Mouse (Mus musculus) brain, embryonic 18.5 days (tissue): ENCODE results near the gene Nmral1.
"Not testable (repeated sequence)": the region's sequence is repeated elsewhere in the genome, so short reads cannot be mapped to it uniquely, and the experiment has no call there.

Experiments used
- DNase-seq: peaks from one replicate; pipeline ENCODE4 v3.0.0-alpha.2; 2012; ENCODE audit warnings: low read depth, low spot score

Nmral1 gene

GRCm38 (mm10) chr16:4717866-4718265, 1.3 kb downstream of the Nmral1 start:
- no peak for DNase-seq

- DNase-seq = no peak
Measured at GRCm38 (mm10) chr16:4713861-4714710, 5.1 kb downstream of the Nmral1 start.

DNA sequence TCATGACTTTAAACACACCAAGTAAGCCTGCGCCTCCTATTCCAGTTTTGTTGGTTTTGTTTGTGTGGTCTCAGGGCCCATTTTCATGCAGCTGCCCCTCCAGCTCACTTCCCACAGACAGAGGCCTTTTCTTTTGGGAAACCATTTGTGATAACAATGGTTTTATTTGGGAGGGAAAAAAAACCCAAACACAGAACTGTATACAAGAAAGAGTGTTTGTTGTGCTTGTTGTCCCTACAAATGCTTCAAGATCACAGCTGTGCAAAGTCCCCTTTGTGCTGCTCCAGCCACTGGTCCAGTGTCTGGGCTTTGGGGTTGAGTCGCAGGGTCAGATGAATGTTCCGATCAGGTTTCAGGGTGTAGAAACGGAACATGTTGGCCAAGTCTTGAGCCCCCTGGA, 8.0 kb downstream of the Nmral1 start:
- no peak for DNase-seq

- no peak for DNase-seq
Measured at GRCm38 (mm10) chr16:4705541-4705940, 13.6 kb downstream of the Nmral1 start.

- DNase-seq = no peak
Measured at GRCm38 (mm10) chr16:4702646-4703045, 16.5 kb downstream of the Nmral1 start.

GRCm38 (mm10) chr16:4701211-4701610, 17.9 kb downstream of the Nmral1 start:
- no peak for DNase-seq

- not testable (repeated sequence) for DNase-seq
Measured at GRCm38 (mm10) chr16:4689371-4689770, 29.8 kb downstream of the Nmral1 start.

DNA sequence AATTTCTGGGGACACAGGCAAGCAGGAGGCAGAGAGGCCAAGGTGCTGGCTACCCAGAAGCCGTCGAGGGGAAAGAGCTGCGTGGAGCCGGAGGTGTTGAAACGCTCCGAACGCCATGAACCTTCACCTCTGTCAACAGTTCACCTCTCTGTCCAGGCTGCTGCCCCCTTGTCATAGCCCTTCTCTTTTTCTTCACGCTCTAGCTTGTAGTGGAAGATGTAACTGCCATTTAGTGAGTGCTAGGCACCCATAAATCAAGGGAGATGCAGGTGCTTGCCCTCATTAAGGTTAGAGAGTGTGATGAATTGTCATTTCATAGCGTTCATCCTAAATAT, 34.7 kb downstream of the Nmral1 start:
- DNase-seq = no peak

- DNase-seq = peak; percentile 87
Measured at GRCm38 (mm10) chr16:4683581-4684456, 35.3 kb downstream of the Nmral1 start.

GRCm38 (mm10) chr16:4683193-4683580, 36.0 kb downstream of the Nmral1 start:
- no peak for DNase-seq

- no peak for DNase-seq
Measured at GRCm38 (mm10) chr16:4682628-4683179, 36.5 kb downstream of the Nmral1 start.

- DNase-seq = not testable (repeated sequence)
Measured at GRCm38 (mm10) chr16:4680922-4681455, 38.2 kb downstream of the Nmral1 start.

DNA sequence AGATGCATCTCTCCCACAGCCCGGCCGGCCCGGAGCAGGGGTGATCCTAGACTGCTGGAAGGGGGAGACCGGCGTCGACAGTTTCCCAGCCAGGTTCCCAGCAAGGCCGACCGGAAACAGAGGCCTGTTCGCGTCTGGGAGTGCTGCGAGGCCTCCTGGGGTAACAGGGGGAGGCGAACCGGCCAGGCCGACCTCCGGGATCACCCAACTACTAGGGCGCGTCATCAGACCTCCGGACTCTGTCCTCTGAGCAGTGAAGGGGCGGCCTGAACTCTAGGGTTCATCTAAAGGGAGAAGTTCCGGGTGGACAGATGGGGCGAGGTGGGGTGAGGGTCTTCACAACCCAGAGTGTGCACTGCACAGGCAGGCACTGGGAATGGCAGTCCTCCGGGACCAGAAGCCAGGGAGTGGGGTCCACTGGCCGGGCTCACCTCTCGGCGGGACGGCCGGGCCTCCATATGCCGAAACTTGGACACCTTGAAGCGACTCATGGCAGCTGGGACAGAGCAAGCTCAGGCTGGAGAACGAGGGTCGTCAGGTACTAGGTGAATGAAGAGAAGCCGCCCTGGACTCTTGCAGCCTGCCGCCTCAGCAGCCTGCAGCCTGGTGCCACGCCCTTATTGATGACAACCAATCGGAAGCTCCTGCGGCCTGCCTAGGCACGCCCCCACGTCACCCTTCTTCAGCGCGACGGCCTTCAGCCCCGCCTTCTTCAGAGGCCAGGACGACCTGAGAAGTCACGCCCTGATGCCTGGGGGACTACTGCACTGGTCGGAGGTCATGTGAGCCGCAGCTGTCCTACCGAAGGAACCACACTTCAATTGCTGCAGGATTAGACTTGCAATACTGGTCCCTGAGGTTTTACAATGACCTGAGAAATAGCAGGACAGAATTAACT, 39.8 kb downstream of the Nmral1 start, which contains the start of gene Coro7:
Coro7 (minus strand) TSS at position 657 of the 898 bp plus-strand sequence.
- DNase-seq = peak; percentile 59

DNA sequence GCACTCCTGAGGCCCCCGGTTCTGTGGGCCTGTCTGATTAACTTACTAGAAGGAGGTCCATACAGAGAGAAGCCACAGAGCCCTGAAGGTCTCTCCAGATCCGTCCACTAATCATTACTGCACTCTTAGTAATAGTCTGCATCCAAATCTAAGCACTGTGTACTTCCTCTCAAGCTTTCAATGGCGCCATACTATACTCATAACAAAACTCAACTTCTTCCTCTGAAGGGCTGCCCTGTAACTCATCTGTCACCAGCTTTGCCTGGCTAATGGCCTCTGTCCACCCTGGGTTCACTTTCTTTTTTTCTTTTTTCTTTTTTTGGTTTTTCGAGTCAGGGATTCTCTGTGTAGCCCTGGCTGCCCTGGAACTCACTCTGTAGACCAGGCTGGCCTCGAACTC, 41.1 kb downstream of the Nmral1 start:
- no peak for DNase-seq

- no peak for DNase-seq
Measured at GRCm38 (mm10) chr16:4676836-4677235, 42.3 kb downstream of the Nmral1 start.

- DNase-seq = no peak
Measured at GRCm38 (mm10) chr16:4674091-4674490, 45.1 kb downstream of the Nmral1 start.

- DNase-seq = no peak
Measured at GRCm38 (mm10) chr16:4670317-4670716, 48.8 kb downstream of the Nmral1 start.

DNA sequence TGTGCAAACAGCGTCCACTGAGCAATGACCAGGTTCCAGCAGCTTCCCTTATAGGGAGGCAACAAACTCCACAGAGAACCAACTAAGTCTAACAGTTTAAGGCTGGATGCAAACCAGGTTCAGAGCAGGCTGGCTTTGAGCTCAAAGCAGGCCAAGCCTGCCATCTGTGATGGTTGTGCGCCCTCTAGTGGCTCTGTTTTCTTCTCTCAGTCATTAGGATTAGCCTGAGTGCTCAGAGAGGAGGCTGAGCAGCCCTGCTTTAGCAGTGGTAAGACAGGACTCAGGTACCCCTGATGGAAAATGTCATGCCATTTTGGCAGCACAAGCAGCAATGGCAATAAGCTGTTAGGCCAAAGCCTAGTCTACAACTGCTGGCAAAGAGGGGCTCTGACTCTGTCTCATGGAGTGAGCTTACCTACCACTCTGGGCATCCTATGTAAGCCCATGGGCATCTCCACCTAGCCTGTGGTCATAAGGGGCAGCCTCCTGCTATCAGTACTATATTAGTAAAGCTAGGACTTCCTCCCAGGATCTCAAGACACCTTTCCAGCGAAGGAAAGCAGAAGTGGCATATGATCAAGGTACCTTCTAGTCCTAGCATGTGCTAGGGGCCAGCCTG, 51.9 kb downstream of the Nmral1 start:
- peak; percentile 66 for DNase-seq

- no peak for DNase-seq
Measured at GRCm38 (mm10) chr16:4665726-4666125, 53.4 kb downstream of the Nmral1 start.

DNA sequence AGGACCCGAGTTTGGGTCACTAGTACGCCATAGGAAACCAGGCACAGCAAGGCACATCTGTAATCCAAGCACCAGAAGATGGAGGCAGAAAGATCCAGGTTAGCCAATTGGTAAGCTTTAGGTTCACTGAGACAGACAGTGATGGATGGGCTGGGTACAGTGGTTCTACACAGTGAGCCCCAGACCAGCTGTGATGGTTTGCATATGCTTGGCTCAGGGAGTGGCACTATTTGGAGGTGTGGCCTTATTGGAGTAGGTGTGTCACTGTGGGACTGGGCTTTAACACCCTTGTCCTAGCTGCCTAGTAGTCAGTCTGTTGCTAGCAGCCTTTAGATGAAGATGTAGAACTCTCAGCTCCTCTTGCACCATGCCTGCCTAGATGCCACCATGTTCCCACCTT, 55.4 kb downstream of the Nmral1 start:
- DNase-seq = no peak

DNA sequence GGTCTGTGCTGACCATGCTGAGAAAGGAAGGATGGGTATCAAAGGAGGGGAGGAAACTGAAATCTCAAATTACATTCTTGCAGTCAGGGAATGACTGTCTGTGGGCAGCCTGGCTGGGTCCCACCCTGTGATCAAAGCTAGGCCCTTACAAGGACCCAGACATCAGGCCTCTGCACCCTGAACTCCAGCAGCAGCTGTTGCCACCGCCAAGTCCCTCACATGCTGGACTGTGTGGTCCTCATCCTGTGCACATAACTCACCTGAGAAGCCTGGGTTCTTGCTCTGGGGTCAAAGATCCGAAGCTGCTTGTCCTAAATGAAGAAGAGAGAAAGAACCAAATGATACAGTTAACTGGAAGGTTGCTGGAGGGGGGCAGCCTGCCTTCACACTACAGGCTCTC, 57.6 kb downstream of the Nmral1 start:
- DNase-seq = no peak
